Mouse (Mus musculus) lung, adult 2 months (tissue): ENCODE results near the gene Rab8b.

Experiments used
- CTCF ChIP-seq: fragments of 200-500 bp; IDR thresholded peaks from 2 replicates; pipeline ENCODE4 v1.5.1; 2011; ENCODE audit warnings: mild to moderate bottlenecking, low read length, control low read depth; ENCODE audit not compliant: insufficient read depth
- POLR2A ChIP-seq: fragments of 200-500 bp; IDR thresholded peaks from 2 replicates; pipeline ENCODE4 v1.6.1; 2011; ENCODE audit warnings: low read depth, mild to moderate bottlenecking, control low read depth, low read length, borderline replicate concordance; ENCODE audit errors: extremely low read depth

GRCm38 (mm10) chr9:66909922-66910321 is 9.6 kb downstream of the Rab8b start:
- TF ChIP-seq CTCF (no peak), POLR2A (no peak)
